Mouse (Mus musculus) neutrophil, adult 5-6 weeks (primary cell): ENCODE measurements around the gene 1700029F12Rik. TPM values are rescaled to one million over a fixed set of nuclear protein-coding genes. Genes with fewer than 3 reads are reported as not detected.

ENCODE experiments used
- ATAC-seq: fragments of 151-379, 151-347 bp; 2 replicates; pipeline ENCODE4 v1.8.0; 2017; ENCODE audit warnings: mild to moderate bottlenecking, moderate TSS enrichment; ENCODE audit not compliant: insufficient number of reproducible peaks, poor library complexity, low FRiP score, severe bottlenecking; ENCODE audit errors: extremely low read depth
- total RNA-seq: library from RNA; stranded (forward); fragments of 200-1000 nt; gene quantifications from 2 replicates; pipeline ENCODE4 v1.2.3, GENCODE M21; 2017

1700029F12Rik gene
- total RNA-seq, 1 experiment from 2014 or later = not detected

GRCm38 (mm10) chr13:97052667-97053066 is 18.5 kb upstream of the 1700029F12Rik start:
- ATAC-seq = no peak

GRCm38 (mm10) chr13:97051158-97051557 is 17.0 kb upstream of the 1700029F12Rik start:
- no peak for ATAC-seq

DNA sequence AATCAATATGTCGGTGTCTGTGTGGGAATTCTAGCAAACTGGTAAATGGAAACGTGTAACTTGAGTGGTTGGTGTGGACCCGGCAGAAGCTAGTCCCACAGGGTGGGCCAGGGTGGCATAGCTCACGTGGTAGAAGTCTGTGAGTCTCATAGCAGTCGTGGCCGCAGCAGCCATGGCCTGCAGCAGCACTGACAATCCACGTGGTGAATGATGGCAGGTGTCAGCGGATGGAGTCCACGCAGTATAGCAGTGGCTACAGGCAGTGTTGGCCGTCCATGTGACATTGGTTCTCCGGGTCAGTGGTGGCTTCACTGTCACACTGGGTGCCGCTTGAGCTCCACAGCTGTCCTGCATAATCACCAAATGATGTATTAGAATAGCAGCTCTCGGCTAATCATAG is 4.1 kb downstream of the 1700029F12Rik start:
- ATAC-seq = no peak

DNA sequence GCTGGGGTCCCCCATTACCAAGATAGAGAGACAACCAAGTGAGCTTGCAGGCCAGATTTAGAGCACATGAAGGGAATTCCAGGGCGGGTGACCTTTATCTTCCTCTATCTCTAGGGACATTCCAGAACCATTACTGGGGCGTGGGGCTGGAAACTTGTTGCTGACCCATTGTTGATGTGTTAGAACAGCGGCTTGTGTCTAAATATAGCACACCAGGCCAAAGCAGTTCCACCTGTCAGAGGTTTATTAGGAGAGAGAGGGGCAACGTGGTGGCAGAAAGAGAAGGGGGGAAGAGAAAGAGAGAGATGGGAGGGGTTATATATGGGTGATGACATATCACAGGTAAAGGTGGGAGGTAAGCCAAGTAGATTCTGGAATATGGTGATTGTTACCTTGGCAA is 12.3 kb downstream of the 1700029F12Rik start:
- ATAC-seq = no peak

DNA sequence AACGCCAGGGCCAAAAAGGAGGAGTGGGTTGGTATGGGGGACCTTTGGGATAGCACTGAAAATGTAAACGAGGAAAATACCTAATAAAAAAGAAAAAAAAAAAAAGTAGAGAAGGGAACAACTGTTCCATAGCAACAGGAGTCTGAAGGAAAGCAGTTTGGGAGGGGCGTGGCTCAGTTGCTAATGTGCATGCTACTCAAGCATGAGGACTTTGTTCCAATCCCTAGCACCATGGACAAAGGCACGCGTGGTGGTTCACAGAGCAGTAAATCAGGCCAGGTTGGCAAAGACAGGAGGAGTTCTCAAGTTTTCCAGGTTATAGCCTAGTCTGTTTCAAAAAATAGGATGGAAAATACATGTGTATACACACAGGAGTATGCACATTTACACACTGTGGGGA is 14.0 kb downstream of the 1700029F12Rik start:
- ATAC-seq = no peak

DNA sequence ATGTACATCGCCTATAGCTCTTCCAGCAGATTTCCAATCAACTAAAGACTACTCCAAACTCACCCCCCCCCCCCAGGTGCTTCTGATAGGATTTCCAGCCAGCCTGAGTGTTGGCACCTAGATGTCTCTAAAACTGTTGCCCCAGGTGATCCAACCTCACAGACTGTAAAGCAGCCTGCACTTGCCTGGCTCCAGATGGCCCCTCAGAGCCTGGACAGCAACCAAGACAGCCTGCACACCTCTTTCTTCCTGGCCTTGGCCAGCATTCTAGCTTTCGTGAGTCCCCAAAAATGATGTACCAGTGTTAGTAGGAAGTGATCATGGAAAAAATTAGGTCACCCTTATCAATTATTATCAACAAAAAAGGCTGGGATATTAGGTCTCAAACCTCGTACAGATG is 16.5 kb downstream of the 1700029F12Rik start:
- no peak for ATAC-seq

DNA sequence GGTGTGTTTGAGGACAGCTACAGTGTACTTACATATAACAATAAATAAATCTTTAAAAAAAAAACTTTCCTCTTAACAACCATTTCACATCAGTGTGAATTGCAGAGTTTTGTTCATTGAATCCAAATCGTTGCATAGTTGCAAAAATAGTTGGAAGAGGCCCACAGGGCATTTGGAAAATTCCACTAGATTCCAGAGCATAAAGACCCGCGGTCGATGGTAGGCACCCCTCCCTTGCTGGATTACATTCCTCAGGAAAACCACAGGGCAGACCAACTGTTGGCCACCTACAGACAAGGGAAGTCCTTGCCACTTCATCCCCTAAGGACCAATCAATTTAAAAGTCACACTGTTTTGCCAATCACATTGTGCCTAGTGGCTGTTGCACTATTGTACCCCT is 19.8 kb downstream of the 1700029F12Rik start:
- no peak for ATAC-seq

GRCm38 (mm10) chr13:97008266-97009153 is 25.7 kb downstream of the 1700029F12Rik start:
- no peak for ATAC-seq

DNA sequence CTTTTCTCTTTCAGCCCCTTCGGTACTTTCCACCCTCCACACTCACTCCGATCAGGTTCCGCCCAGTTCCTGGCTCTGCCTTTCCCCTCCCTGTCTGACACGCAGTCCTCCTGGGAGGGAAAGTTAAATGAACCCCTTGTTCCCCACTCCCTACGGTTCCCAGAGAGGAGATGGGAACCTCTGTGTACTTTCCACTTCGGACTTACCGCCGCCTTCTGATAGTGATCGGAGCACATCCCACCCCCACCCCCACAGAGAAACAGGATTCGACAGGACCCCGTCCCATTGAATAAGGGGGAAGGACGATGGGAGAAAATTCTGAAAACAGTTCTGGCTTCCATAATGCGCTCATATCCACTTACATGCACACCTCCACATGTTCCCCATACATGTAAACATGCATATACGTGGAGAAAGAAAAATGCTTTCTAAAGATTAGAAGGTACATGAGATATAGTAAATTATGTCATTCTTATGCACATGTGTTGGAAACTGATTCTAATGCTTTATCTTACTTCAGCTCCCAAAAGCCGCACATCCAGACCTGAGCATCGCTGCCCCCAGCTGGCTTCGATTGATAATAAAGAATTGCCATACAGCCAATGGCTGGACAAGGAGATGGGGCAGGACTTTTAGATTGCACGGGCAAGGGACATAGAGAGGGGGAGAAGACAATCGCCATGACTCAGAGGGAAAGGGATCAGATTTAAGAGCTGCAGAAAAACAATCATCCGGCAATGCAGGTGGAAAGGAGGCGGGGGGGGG is 26.5 kb downstream of the 1700029F12Rik start:
- ATAC-seq = no peak

DNA sequence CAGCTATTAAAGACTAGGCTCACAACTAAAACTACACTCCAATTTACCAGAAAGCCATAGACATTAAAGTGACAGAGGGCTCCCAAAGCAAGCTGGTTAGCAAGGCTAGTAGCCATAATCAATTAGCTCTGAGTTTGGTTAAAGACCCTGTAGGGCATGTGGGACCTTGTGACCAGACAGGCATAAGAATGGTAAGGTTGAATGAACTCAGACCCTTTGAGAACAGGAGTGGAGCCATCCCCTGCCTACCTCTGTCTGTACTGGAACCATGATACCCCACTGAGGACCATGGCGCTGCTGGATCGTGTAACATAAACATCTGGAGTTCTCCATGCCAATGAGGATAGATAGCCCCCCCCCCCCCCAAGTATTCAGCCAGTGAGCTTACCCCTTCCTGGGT is 27.4 kb downstream of the 1700029F12Rik start:
- ATAC-seq = no peak

- ATAC-seq = no peak
Observed at GRCm38 (mm10) chr13:96997080-96997479, 37.1 kb downstream of the 1700029F12Rik start.

- ATAC-seq = no peak
Observed at GRCm38 (mm10) chr13:96995243-96995642, 38.9 kb downstream of the 1700029F12Rik start.

DNA sequence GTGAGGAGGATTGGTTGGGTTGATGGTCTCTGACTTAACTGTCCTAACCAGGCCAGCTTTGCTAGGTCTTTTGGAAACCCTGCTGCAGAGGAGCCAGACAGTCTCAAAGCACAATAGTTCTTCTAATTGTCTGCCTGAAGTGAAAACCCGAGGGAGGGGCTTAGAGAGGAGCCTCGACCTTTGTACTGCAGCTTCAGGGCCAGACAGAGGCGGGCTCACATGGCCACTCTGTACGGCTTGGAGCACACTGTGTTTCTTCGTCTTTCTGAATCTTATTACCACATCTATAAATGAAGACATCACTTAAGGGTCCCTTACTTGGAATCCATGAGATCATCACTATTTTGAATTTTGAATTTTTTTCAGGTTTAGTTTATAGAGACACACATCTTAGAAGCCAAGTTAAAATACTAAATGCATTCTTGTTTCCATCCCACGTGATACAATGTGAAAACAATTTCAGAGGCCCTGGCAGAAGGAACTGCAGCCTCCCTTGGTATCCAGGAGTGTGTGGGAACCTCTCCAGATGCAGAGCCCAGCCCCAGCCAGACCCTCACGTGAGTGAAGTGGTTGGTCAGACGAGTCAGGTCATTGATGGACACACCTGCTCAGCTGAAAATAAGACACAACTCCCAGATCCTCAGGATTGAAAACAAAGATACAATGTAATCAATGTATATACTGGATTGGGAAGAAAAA is 40.7 kb downstream of the 1700029F12Rik start:
- ATAC-seq = no peak

DNA sequence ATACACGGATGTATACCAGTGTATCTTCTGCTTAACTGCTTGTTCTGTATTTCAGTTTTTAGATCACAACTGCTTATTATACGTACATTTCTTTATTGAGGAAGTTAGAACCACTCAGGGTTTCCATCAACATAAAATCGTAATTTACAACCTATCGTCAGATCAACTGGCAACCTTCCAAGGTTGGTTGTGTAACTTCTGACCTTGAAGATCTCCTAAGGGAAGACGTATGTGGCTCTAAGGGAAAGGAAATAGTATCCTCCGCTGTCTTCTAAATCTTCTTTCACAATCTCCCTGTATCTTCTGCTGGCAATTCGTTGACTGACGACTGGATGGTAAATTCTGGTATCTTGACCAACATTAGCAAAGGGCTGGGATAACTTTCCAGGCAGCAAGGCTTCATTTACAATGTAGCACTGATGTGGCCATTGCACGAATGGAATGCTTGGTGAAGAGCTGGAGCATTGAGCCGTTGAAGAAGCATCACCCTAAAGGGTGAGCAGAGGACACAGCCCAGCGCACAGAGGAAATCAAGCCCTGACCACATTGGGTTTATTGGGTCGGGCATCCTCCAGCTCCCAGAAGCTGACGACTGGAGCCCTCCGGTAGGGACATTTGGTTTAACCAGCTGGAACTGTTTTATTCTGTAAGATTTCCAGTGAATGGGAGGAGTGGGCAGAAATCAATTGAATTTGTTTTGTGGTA is 43.4 kb downstream of the 1700029F12Rik start:
- no peak for ATAC-seq

DNA sequence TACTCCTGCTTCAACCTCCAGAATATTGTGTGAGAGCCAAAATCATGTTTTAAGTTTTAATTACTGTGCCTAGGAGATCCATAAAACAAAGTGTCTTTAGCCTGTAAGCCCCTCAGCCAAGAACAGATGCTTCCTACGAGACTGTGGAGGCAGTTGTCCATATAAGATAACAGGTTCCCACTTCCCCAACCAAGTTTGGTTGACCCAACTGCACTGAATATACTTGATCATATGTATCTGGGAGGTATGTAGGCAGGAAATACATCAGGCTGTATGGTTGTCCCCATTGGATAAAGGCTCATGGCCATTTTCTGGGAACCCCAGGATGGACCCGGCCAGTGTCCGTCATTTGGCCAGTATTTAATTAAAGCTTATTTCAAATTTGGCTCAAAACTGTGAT is 44.1 kb downstream of the 1700029F12Rik start:
- ATAC-seq = no peak

DNA sequence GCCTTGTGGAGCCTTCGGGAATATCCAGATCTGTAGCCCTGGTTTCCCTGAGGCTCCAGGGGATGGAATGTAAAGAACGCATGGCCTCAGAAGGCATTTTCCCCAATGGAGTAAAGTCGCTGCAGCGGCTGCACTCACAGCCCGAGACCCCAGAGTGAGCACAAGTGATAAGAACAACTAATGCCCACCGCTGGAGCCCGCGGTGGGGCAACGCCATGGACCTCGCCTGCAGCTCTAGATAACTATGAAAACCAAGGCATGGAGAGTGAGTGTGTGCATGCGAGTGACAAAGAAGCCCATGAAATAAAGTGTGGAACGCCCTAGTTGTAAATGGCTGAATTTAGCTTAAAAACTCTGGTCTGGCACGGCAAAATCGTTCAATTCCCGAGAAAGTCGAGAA is 45.0 kb downstream of the 1700029F12Rik start:
- no peak for ATAC-seq

DNA sequence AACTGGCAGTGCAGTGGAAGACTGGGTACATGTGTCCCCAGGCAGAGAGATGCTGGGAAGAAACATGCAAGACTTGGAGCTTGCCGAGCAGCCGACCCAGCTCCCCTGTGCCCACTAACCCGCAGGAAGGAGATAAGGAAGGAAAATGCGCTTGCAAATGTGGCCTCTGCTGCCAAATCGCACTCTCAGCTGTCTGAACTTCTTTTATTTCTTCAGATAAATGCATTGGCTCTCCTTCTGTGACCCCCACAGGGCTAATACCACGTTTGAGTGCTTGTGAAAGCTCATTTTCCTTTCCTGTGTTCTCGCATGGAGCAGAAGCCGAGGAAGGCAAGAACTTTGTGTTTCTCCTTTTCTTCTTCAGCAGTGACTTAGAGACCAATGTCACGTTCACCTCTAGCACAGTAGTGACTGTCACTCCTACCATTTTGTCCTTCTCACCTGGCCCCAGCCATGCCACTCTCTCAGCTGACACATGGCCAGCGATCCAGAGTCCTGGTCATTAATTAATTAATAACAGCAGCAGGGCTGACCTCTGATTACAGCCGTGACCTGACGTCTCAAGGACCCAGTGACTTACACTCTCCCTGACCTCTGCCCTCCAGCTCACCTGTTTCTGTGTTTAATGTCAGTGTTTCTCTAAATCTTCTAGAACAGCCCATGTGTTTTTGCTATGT is 48.4 kb downstream of the 1700029F12Rik start:
- no peak for ATAC-seq

DNA sequence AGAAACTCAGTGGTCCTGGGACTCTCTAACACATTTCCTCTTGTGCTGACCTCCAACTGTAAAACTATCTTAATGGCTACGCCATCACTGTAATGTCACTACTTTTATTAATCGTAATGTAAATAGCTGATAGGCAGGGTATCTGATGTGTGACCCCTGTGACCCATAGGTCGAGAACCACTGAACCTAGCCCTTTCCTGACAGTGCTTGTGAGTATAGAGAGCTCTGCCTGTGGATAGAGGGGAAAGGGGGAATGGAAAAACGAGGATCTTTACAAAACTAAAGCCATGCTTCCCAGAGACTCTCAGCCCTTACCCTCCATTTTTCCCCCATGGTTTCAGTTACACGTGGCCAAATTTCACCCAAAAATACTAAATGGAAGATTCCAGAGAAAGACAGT is 49.5 kb downstream of the 1700029F12Rik start:
- ATAC-seq = no peak
